Mouse (Mus musculus): ENCODE measurements around the gene Cox4i2. TPM values are rescaled to one million over a fixed set of nuclear protein-coding genes. Genes with fewer than 3 reads are reported as not detected.
A peak's percentile ranks its signal among the peaks of the same experiment; 100 is the strongest.

The Cox4i2 gene
- total RNA-seq, 2 experiments from 2014 or later: 1.7 to 1.8 TPM

DNA sequence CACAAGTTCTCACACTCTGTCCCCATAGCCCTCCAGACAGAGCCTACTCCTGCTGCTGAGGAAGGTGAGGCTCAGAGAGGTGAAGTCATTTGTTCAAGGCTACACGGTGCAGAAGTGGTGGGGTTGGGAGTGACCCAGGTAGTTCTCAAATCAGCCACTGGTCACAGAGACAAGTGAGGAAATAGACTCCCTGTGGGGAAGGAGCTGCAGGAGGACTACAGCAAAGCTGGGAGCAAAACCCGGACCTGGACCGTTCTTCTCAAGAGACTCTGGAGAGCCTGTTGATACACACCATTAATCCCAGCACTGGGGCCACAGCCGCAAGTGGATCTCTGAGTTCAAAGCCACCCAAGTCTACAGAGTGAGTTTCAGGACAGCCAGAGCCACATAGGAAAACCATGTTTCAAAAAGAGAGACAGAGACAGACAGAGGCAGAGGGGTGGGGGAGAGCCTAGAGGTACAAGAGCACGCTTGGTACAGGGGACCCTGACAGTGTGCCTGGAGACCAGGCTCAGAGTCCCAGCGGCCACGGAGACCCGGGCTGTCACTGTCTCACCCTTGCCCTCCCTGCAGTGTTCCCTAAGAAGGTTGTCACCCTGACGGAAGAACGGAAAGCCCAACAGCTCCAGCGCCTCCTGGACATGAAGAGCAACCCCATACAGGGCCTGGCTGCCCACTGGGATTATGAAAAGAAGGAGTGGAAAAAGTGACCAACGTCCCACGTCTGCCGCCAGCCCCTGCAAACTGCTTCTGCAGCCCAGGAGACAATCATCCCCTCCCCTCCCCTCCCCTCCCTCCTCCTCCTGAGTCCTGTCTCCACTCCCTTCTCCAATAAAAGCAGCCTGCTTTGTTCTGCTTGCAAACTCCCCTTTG, 10.4 kb downstream of the Cox4i2 start:
- peak in 1 of 2 experiments; percentile 22 for DNase-seq (ENCODE audit: extremely low spot score in 1 of 2, low spot score in 2 of 2)
- intact Hi-C loops (cut with DNase I): no loop called here

GRCm38 (mm10) chr2:152765045-152765674, 11.2 kb downstream of the Cox4i2 start:
- intact Hi-C loops (cut with DNase I): no loop called here
- DNase-seq (ENCODE audit: extremely low spot score in 1 of 2, low spot score in 2 of 2): no peak

- intact Hi-C loops (cut with DNase I): loop anchor here (2.0 kb wide), 2 partner anchors 64 to 70 kb away; partner anchors contain the start of gene Bcl2l1
- peak; percentile 69 to 90 for DNase-seq (ENCODE audit: extremely low spot score in 1 of 2, low spot score in 2 of 2)
These were observed 12.6 kb downstream of the Cox4i2 start for GRCm38 (mm10) chr2:152766387-152767123.

DNA sequence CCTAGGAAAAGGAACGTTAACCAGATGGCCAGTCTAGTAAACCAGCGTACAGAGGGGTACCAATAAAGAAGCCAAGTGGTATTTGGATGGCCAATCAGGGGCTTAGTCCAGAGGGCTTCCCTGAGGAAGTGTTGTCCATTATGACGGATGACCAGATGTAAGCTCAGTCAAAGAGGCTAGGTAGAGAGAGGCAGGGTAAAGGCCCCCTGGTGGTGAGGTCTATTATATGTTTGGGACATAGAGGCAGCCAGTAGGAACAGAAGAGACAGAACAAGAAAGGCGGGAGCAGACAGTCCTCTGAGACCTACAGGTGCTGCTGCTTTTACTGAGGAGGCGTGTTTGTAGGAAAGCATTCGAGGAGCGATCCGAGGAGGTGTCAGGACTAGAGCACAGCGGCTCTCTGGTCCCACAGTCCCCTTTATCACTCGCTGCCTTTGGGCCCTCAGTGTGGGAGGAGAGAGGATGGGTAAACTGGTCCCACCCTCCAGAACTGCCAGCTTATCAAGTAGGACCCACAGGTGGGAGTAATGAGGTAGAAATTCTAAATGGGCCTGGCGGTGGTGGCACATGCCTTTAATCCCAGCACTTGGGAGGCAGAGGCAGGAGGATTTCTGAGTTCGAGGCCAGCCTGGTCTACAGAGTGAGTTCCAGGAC, 13.8 kb downstream of the Cox4i2 start:
- peak in 1 of 2 experiments; percentile 43 for DNase-seq (ENCODE audit: extremely low spot score in 1 of 2, low spot score in 2 of 2)
- intact Hi-C loops (cut with DNase I): loop anchor here (2.0 kb wide), 2 partner anchors 63 to 71 kb away; partner anchors contain the start of gene Bcl2l1

GRCm38 (mm10) chr2:152769677-152770076, 15.7 kb downstream of the Cox4i2 start:
- no peak for DNase-seq (ENCODE audit: extremely low spot score in 1 of 2, low spot score in 2 of 2)
- intact Hi-C loops (cut with DNase I): no loop called here

DNA sequence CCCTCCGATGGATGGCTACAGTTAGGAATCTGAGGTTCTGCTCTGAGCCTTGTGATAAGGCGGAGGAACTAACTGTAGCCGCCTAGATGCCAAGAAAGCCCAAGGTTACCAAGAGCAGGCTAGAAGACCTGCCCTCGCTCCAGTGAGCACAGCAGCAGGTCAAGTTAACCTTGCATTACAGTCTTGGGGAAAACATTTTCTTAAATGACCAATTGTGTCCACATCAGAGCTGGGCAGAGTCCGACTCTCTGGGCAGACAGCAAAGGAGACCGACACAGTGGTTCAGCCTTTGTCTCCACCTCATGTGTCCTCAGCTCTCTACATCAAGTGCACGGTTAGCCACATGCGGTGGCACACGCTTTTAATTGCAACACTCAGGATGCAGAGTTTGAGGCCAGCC, 17.6 kb downstream of the Cox4i2 start:
- intact Hi-C loops (cut with DNase I): no loop called here

GRCm38 (mm10) chr2:152772231-152772630, 18.3 kb downstream of the Cox4i2 start:
- no peak for DNase-seq (ENCODE audit: extremely low spot score in 1 of 2, low spot score in 2 of 2)
- intact Hi-C loops (cut with DNase I): no loop called here

More for the DNA sequence above, 17.6 kb downstream of the Cox4i2 start:
- DNase-seq (ENCODE audit: extremely low spot score in 1 of 2, low spot score in 2 of 2): no peak

DNA sequence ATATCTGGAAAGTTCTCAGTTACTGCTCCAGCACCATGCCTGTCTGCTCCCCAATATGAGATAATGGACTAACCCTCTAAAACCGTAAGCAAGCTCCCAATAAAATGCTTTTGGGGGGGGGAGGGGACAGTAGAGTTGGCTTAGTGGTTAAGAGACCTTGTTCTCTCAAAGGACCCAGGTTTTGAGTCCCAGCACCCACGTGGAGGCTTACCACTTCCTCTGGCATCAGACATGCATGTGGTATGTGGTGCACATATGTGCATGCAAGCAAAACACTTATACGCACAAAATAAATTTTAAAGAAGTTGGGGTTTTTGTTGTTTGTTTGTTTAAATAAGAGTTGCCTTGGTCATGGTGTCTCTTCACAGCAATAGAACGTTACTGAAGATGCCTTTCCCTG, 21.4 kb downstream of the Cox4i2 start:
- intact Hi-C loops (cut with DNase I): no loop called here
- DNase-seq (ENCODE audit: extremely low spot score in 1 of 2, low spot score in 2 of 2): no peak

DNA sequence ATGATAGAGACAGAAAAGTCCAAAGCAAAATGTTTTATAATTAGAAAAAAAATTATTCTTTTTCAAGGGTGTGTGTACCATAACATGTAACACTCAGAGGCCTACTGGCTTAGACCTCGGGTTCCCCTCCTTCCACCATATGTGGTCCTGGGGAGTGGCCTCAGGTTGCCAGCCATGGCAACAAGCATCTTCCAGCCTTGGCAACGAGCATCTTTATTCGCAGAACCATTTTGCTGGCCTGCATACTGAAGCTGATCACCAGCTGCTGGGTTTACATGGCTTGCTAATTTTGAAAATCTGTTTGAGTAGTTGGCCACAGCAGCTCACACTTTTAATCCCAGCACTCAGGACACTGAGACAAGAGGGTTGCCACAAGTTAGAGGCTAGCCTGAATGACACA, 22.0 kb downstream of the Cox4i2 start:
- intact Hi-C loops (cut with DNase I): no loop called here
- DNase-seq (ENCODE audit: extremely low spot score in 1 of 2, low spot score in 2 of 2): no peak

DNA sequence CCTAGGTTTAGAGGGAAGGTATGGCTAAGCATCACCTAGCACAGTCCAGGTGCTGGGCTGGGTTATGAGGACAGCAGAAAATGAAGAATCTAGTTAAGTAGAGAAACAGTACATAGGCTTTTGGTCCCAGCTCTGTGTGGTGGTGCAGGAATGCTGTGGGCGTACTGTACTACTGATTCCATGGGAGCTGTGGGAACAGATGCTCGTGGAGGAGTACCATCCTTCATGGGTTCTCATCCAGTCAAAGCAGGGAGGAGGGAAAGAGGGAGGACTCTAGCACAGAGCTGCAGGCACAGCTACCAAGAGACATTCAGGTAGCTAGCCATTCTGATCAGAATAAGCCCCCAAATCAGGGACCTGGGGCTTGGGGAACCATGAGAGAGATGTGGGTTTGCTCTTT, 22.5 kb downstream of the Cox4i2 start:
- intact Hi-C loops (cut with DNase I): no loop called here
- DNase-seq (ENCODE audit: extremely low spot score in 1 of 2, low spot score in 2 of 2): peak in 1 of 2 experiments; percentile 64

DNA sequence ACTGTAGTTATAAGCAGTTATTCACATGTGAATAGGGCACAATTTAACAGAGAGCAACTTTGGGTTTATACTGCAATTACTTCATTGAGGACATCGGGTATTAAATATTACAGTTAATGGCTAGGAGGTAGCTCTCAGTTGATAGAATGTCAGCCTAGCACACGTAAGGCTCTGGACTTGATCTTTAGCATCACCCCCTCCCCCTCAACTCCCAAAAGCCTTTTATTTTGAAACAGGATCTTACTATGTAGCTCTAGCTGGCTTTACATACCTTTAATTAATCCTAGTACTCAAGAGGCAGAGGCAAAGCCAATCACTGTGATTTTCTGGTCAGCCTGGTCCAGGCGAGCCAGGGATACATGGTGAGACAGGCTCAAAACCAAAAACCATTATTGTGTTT, 23.1 kb downstream of the Cox4i2 start:
- DNase-seq (ENCODE audit: extremely low spot score in 1 of 2, low spot score in 2 of 2): no peak
- intact Hi-C loops (cut with DNase I): no loop called here

- no peak for DNase-seq (ENCODE audit: extremely low spot score in 1 of 2, low spot score in 2 of 2)
- intact Hi-C loops (cut with DNase I): no loop called here
These were observed 26.5 kb downstream of the Cox4i2 start for GRCm38 (mm10) chr2:152780466-152780865.

DNA sequence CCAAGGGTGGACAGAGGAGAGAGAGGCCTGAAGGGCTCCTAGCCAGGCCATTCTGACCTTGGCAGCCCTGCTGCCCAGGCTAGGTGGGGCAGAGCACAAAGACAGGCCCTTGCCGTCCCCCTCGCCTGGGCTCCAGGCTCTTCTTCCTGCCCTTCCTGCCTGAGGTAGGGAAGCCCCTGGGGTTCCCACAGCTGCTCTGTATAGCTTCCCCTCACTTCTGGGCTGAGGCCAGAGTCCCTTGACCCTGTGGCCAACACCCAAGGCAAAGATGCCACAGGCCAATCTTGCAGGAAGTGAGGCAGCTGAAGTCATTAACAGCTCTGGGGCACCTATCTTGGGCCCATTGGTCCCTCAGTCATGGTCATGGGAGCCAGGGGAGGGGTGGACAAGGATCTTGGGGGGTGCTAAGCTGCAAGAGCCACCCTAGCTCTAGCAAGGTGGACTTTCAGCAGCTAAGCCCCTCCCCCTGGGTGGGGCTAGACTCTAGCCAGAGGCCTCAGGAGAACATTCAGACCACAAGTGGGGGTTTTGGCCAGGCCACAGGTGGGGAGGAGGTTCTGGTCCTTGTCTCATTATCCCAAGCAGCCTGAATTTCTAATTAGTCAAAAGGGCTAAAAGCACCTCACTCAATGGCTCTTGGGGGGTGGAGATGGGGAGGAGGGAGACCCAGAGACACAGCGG, 27.2 kb downstream of the Cox4i2 start:
- intact Hi-C loops (cut with DNase I): no loop called here
- DNase-seq (ENCODE audit: extremely low spot score in 1 of 2, low spot score in 2 of 2): peak in 1 of 2 experiments; percentile 45

DNA sequence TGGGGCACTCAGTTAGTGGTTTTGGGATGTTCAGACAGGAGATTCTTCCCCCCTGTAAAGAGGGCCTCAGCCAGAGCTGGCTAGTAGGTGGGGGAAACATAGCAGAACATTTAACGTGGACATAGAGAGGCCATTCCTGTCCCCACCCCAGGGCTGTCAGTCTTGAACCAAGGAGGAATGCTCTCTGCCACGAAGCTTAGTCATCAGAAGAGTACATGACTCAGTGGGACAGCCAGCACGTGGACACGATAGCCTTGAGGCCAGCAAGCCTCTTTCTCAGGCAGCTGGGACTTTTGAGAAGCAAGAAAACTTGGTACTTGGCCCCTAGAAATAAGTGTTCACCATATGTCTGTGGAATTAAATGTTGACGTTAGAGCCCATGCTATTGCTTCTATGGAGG, 28.7 kb downstream of the Cox4i2 start:
- no peak for DNase-seq (ENCODE audit: extremely low spot score in 1 of 2, low spot score in 2 of 2)
- intact Hi-C loops (cut with DNase I): no loop called here

GRCm38 (mm10) chr2:152783241-152783640, 29.3 kb downstream of the Cox4i2 start:
- no peak for DNase-seq (ENCODE audit: extremely low spot score in 1 of 2, low spot score in 2 of 2)
- intact Hi-C loops (cut with DNase I): no loop called here

GRCm38 (mm10) chr2:152784640-152785039, 30.7 kb downstream of the Cox4i2 start:
- intact Hi-C loops (cut with DNase I): loop anchor here (5.0 kb wide), 1 partner anchor 43 kb away; no protein-coding TSS in a partner anchor
- no peak for DNase-seq (ENCODE audit: extremely low spot score in 1 of 2, low spot score in 2 of 2)

- DNase-seq (ENCODE audit: extremely low spot score in 1 of 2, low spot score in 2 of 2): peak; percentile 55 to 93
- intact Hi-C loops (cut with DNase I): loop anchor here (5.0 kb wide), 1 partner anchor 42 kb away; no protein-coding TSS in a partner anchor
These were observed 31.7 kb downstream of the Cox4i2 start for GRCm38 (mm10) chr2:152785446-152786350.
